Mouse (Mus musculus) olfactory bulb, adult 2 months (tissue): Measurements from ENCODE around the gene Dnajc12. TPM values are rescaled to one million over a fixed set of nuclear protein-coding genes. Genes with fewer than 3 reads are reported as not detected.
"Not testable (repeated sequence)": the region's sequence is repeated elsewhere in the genome, so short reads cannot be mapped to it uniquely, and the experiment has no call there.

Experiments
- H3K27ac ChIP-seq: fragments of 200-500 bp; 2 replicates; pipeline ENCODE4 v1.5.1; 2012; ENCODE audit warnings: low read depth, low read length; ENCODE audit not compliant: insufficient read depth
- H3K4me1 ChIP-seq: fragments of 200-500 bp; 2 replicates; pipeline ENCODE4 v1.6.1; 2012; ENCODE audit warnings: low read length; ENCODE audit not compliant: control insufficient read depth, insufficient read depth
- H3K4me3 ChIP-seq: fragments of 200-500 bp; 2 replicates; pipeline ENCODE4 v1.5.1; 2012; ENCODE audit warnings: mild to moderate bottlenecking, low read depth, low read length, moderate library complexity; ENCODE audit not compliant: insufficient read depth
- CTCF ChIP-seq: fragments of 200-500 bp; IDR thresholded peaks from 2 replicates; pipeline ENCODE4 v1.5.1; 2012; ENCODE audit warnings: low read depth, mild to moderate bottlenecking, low read length, moderate library complexity; ENCODE audit not compliant: insufficient read depth
- POLR2A ChIP-seq: fragments of 200-500 bp; IDR thresholded peaks from 2 replicates; pipeline ENCODE4 v1.6.1; 2012; ENCODE audit warnings: mild to moderate bottlenecking, low read depth, low read length, moderate library complexity; ENCODE audit not compliant: insufficient read depth
- WGBS: fragments of 180-500 bp; shearing (Covaris S2); methylation state at CpG from one replicate; pipeline ENCODE4 v1.1.7; 2018; 5-methylcytosine and 5-hydroxymethylcytosine counted together
- polyA plus RNA-seq: library from polyadenylated mRNA; stranded (reverse); fragments of >200 nt; gene quantifications from 2 replicates; pipeline ENCODE4 v1.2.4, GENCODE M21; 2012; ENCODE audit warnings: low replicate concordance; ENCODE audit not compliant: missing spikeins, insufficient read depth, insufficient read length

The Dnajc12 gene
- polyA plus RNA-seq, 1 experiment, result not detected

- no peaks in the 10 kb centered on the region for H3K4me1 ChIP-seq
- WGBS, result 21% methylated on average over 5 of the region's 5 CpGs
- no peak overlapping the region for H3K4me3 ChIP-seq
- H3K27ac ChIP-seq, result no peak overlapping the region
- no peak for TF ChIP-seq POLR2A
- no peak for TF ChIP-seq CTCF
Observed at GRCm38 (mm10) chr10:63352111-63352510, 30.1 kb upstream of the Dnajc12 start.

- H3K27ac ChIP-seq, result no peak overlapping the region
- 63% methylated on average over 1 of the region's 1 CpGs for WGBS
Observed at GRCm38 (mm10) chr10:63360502-63360901, 21.7 kb upstream of the Dnajc12 start.

GRCm38 (mm10) chr10:63365918-63366455 lies 16.3 kb upstream of the Dnajc12 start:
- no peaks in the 10 kb centered on the region for H3K4me1 ChIP-seq
- H3K4me3 ChIP-seq, result no peak overlapping the region
- TF ChIP-seq POLR2A (no peak), CTCF (no peak)
- WGBS, result 53% methylated on average over 7 of the region's 7 CpGs
- H3K27ac ChIP-seq, result no peak overlapping the region

More at GRCm38 (mm10) chr10:63360502-63360901, 21.7 kb upstream of the Dnajc12 start:
- H3K4me3 ChIP-seq, result no peak overlapping the region
- TF ChIP-seq CTCF, result no peak
- TF ChIP-seq POLR2A, result no peak
- no peaks in the 10 kb centered on the region for H3K4me1 ChIP-seq

GRCm38 (mm10) chr10:63367386-63367785 lies 14.9 kb upstream of the Dnajc12 start:
- 88% methylated on average over 6 of the region's 6 CpGs for WGBS
- Histone ChIP-seq H3K4me3 (no peak overlapping the region), H3K4me1 (no peaks in the 10 kb centered on the region), H3K27ac (no peak overlapping the region)
- no peak for TF ChIP-seq POLR2A
- TF ChIP-seq CTCF, result no peak

- no peak overlapping the region for H3K4me3 ChIP-seq
- H3K27ac ChIP-seq, result no peak overlapping the region
- TF ChIP-seq POLR2A, result no peak
- no peak for TF ChIP-seq CTCF
- H3K4me1 ChIP-seq, result no peaks in the 10 kb centered on the region
- 62% methylated on average over 3 of the region's 3 CpGs for WGBS
Observed at GRCm38 (mm10) chr10:63368041-63368440, 14.2 kb upstream of the Dnajc12 start.

GRCm38 (mm10) chr10:63376303-63376702 lies 5.9 kb upstream of the Dnajc12 start:
- WGBS, result 90% methylated on average over 5 of the region's 5 CpGs
- Histone ChIP-seq H3K4me3 (no peak overlapping the region), H3K4me1 (no peaks in the 10 kb centered on the region; the same call in 1 of the 2 replicates), H3K27ac (no peak overlapping the region)
- TF ChIP-seq POLR2A (no peak), CTCF (no peak)

GRCm38 (mm10) chr10:63377468-63377867 lies 4.8 kb upstream of the Dnajc12 start:
- Histone ChIP-seq H3K4me3 (no peak overlapping the region), H3K27ac (no peak overlapping the region), H3K4me1 (peaks cover 3% of the 10 kb centered on the region)
- WGBS, result 16% methylated on average over 9 of the region's 9 CpGs
- TF ChIP-seq POLR2A (no peak), CTCF (no peak)

GRCm38 (mm10) chr10:63378948-63379680 lies 3.1 kb upstream of the Dnajc12 start:
- WGBS, result 55% methylated on average over 6 of the region's 6 CpGs
- TF ChIP-seq CTCF (no peak), POLR2A (no peak)
- Histone ChIP-seq H3K4me1 (peaks cover 3% of the 10 kb centered on the region), H3K4me3 (no peak overlapping the region), H3K27ac (no peak overlapping the region)

GRCm38 (mm10) chr10:63381498-63382280 lies 554 bp upstream of the Dnajc12 start, which contains the start of gene Sirt1:
Sirt1 (minus strand) TSS chr10:63381704.
- TF ChIP-seq POLR2A (no peak), CTCF (no peak)
- Histone ChIP-seq H3K27ac (peak within 1 kb of the TSS; percentile 65; the same call in 1 of the 2 replicates), H3K4me3 (peak within 1 kb of the TSS; percentile 65), H3K4me1 (peaks cover 3% of the 10 kb centered on the region)
- 4% methylated on average over 24 of the region's 24 CpGs for WGBS

GRCm38 (mm10) chr10:63385897-63386296 lies 3.7 kb downstream of the Dnajc12 start:
- 22% methylated on average over 5 of the region's 5 CpGs for WGBS
- H3K4me1 ChIP-seq, H3K27ac ChIP-seq: not testable (repeated sequence)
- H3K4me3 ChIP-seq, result peak overlapping the region; percentile 62
